Mouse (Mus musculus) kidney, embryonic 16.5 days (tissue): ENCODE measurements around the gene Ldb3. TPM values are rescaled to one million over a fixed set of nuclear protein-coding genes. Genes with fewer than 3 reads are reported as not detected.

ENCODE experiments used
- ATAC-seq: fragments of 200-750 bp; cut with Nextera tagmentation; 2 replicates; pipeline ENCODE4 v1.8.0; 2017; ENCODE audit warnings: moderate TSS enrichment; ENCODE audit not compliant: low FRiP score, low TSS enrichment
- H3K27ac ChIP-seq: fragments of 300-500 bp; sonication (generic); 2 replicates; pipeline ENCODE4 v1.5.1; 2014; ENCODE audit warnings: low read length
- H3K27me3 ChIP-seq: fragments of 300-500 bp; sonication (generic); 2 replicates; pipeline ENCODE4 v1.6.1; 2014; ENCODE audit warnings: low read length, control low read depth, mixed read lengths; ENCODE audit not compliant: insufficient read depth
- H3K36me3 ChIP-seq: fragments of 300-500 bp; sonication (generic); 2 replicates; pipeline ENCODE4 v1.6.1; 2014; ENCODE audit warnings: low read length, control low read depth, mixed read lengths; ENCODE audit not compliant: insufficient read depth
- H3K4me1 ChIP-seq: fragments of 300-500 bp; sonication (generic); 2 replicates; pipeline ENCODE4 v1.6.1; 2014; ENCODE audit warnings: low read length, control low read depth, mixed read lengths; ENCODE audit not compliant: insufficient read depth
- H3K4me2 ChIP-seq: fragments of 300-500 bp; sonication (generic); replicated peaks from 2 replicates; pipeline ENCODE4 v1.6.1; 2014; ENCODE audit warnings: low read depth, low read length
- H3K4me3 ChIP-seq: fragments of 300-500 bp; sonication (generic); 2 replicates; pipeline ENCODE4 v1.5.1; 2014; ENCODE audit warnings: mild to moderate bottlenecking, low read length
- H3K9ac ChIP-seq: fragments of 300-500 bp; sonication (generic); replicated peaks from 2 replicates; pipeline ENCODE4 v1.6.1; 2014; ENCODE audit warnings: low read length
- H3K9me3 ChIP-seq: fragments of 300-500 bp; sonication (generic); 2 replicates; pipeline ENCODE4 v1.6.1; 2016; ENCODE audit warnings: low read length, control low read depth
- WGBS: fragments of 180-500 bp; shearing (Covaris S2); extraction: QIAGEN DNeasy Blood & Tissue Kit; methylation state at CpG from one replicate; pipeline ENCODE4 v1.1.7; 2014; 5-methylcytosine and 5-hydroxymethylcytosine counted together
- polyA plus RNA-seq: library from polyadenylated mRNA; unstranded; fragments of >200 nt; fragmentation: Nextera tagmentation; extraction: Ambion mirVana; gene quantifications from 2 replicates; pipeline ENCODE4 v1.2.1, GENCODE M21; 2015

The Ldb3 gene
- polyA plus RNA-seq, 1 experiment from 2014 or later = 2.2 TPM

GRCm38 (mm10) chr14:34497346-34497745 lies 91.1 kb downstream of the Ldb3 start:
- H3K9me3 ChIP-seq = no peaks in the 10 kb centered on the region
- no peaks in the 10 kb centered on the region for H3K36me3 ChIP-seq
- H3K4me1 ChIP-seq = peaks cover 33% of the 10 kb centered on the region
- no peak overlapping the region for H3K4me2 ChIP-seq
- WGBS = 51% methylated on average over 3 of the region's 3 CpGs
- H3K27ac ChIP-seq = no peak overlapping the region
- no peaks in the 10 kb centered on the region for H3K27me3 ChIP-seq
- no peak overlapping the region for H3K9ac ChIP-seq
- no peak for ATAC-seq
- no peak overlapping the region for H3K4me3 ChIP-seq

DNA sequence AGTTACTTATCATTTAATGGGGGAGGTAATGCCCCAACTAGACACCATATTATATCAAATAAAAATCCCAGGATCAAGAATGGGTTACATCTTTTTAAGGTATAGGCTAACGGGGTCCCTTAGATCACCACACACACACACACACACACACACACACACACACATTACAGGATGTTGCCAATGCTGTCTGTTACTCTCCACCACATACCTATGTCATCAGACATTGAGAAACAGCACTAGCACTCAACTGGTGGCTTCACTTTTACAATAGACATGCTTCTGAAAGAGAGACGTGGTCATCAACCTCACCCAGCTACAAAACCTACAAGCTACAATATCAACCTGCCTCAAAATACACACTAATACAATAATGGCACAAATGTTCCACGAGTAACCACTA lies 94.8 kb downstream of the Ldb3 start:
- WGBS = 76% methylated on average over 3 of the region's 3 CpGs
- Histone ChIP-seq H3K9me3 (no peaks in the 10 kb centered on the region), H3K36me3 (no peaks in the 10 kb centered on the region), H3K27me3 (no peaks in the 10 kb centered on the region), H3K4me2 (no peak overlapping the region), H3K27ac (no peak overlapping the region), H3K4me3 (no peak overlapping the region), H3K9ac (no peak overlapping the region), H3K4me1 (peaks cover 32% of the 10 kb centered on the region)
- no peak for ATAC-seq

DNA sequence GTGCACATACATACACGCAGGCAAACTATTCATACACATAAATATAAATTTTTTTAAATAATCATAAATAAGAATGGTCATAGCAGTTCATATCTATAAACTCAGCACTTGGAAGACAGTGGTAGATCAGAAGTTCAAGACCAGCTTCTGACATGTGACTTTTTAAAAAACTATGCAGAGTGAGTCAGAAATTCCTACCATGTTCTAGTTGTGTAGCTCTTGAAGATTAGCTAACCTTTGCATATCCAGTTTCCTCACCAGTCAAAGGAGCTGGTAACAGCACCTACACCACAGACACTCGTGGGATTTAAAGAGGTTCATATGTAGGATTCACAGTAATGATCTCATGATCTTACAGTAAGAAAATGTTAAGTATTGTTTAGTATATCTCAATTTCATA lies 95.8 kb downstream of the Ldb3 start:
- H3K27ac ChIP-seq = no peak overlapping the region
- no peak overlapping the region for H3K9ac ChIP-seq
- ATAC-seq = no peak
- H3K4me3 ChIP-seq = no peak overlapping the region
- no peaks in the 10 kb centered on the region for H3K36me3 ChIP-seq
- WGBS = 75% methylated on average over 2 of the region's 2 CpGs
- peaks cover 32% of the 10 kb centered on the region for H3K4me1 ChIP-seq
- H3K27me3 ChIP-seq = no peaks in the 10 kb centered on the region
- no peak overlapping the region for H3K4me2 ChIP-seq
- H3K9me3 ChIP-seq = no peaks in the 10 kb centered on the region

GRCm38 (mm10) chr14:34490965-34491364 lies 97.5 kb downstream of the Ldb3 start:
- no peak for ATAC-seq
- no peaks in the 10 kb centered on the region for H3K27me3 ChIP-seq
- WGBS = 36% methylated on average over 1 of the region's 1 CpGs
- H3K9me3 ChIP-seq = no peaks in the 10 kb centered on the region
- H3K4me3 ChIP-seq = no peak overlapping the region
- H3K27ac ChIP-seq = no peak overlapping the region
- H3K36me3 ChIP-seq = no peaks in the 10 kb centered on the region
- H3K4me1 ChIP-seq = peaks cover 31% of the 10 kb centered on the region
- H3K9ac ChIP-seq = no peak overlapping the region
- no peak overlapping the region for H3K4me2 ChIP-seq

DNA sequence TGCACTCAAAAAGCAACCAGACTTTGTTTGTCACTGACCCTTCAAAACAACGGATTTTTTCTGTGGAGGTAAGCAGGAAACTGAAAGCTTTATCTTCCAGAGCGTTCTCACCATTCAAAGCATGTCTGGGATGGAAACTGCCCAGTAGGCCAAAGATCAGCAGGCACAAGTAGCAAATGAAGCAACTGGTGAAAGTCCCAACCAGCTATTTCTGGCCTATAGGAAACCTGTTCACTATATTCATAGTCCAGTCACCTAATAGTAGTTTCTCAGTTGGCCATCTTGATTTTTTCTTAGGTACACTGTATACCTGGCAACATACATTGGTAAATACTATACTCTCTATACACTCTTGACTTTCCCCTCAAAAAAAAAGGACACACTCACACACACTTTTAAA lies 98.6 kb downstream of the Ldb3 start:
- ATAC-seq = no peak
- H3K27ac ChIP-seq = no peak overlapping the region
- 72% methylated on average over 2 of the region's 2 CpGs for WGBS

GRCm38 (mm10) chr14:34486169-34486568 lies 102.3 kb downstream of the Ldb3 start:
- Histone ChIP-seq H3K4me3 (no peak overlapping the region), H3K27me3 (no peaks in the 10 kb centered on the region), H3K4me2 (no peak overlapping the region), H3K4me1 (peaks cover 30% of the 10 kb centered on the region), H3K36me3 (no peaks in the 10 kb centered on the region), H3K9ac (no peak overlapping the region), H3K27ac (no peak overlapping the region), H3K9me3 (no peaks in the 10 kb centered on the region)
- WGBS = 64% methylated on average over 8 of the region's 8 CpGs
- ATAC-seq = no peak

More for the DNA sequence above, 98.6 kb downstream of the Ldb3 start:
- Histone ChIP-seq H3K9ac (no peak overlapping the region), H3K4me2 (no peak overlapping the region), H3K27me3 (no peaks in the 10 kb centered on the region), H3K4me1 (peaks cover 28% of the 10 kb centered on the region), H3K4me3 (no peak overlapping the region), H3K9me3 (no peaks in the 10 kb centered on the region), H3K36me3 (no peaks in the 10 kb centered on the region)

- Histone ChIP-seq H3K27me3 (no peaks in the 10 kb centered on the region), H3K9ac (no peak overlapping the region), H3K9me3 (no peaks in the 10 kb centered on the region), H3K36me3 (no peaks in the 10 kb centered on the region), H3K4me1 (peaks cover 18% of the 10 kb centered on the region; the same call in 1 of the 2 replicates), H3K4me2 (no peak overlapping the region), H3K4me3 (no peak overlapping the region), H3K27ac (no peak overlapping the region)
- 67% methylated on average over 6 of the region's 6 CpGs for whole genome bisulfite sequencing
- no peak for ATAC-seq
Measured at GRCm38 (mm10) chr14:34483469-34484341, 104.8 kb downstream of the Ldb3 start.

Other genes starting within 250 kb of the Ldb3 start
- 0.86 and 1.1 TPM in 2 replicates for gene Fam25c, start 233.2 kb downstream of the Ldb3 start, polyA plus RNA-seq
- gene Sncg, start 213.9 kb downstream of the Ldb3 start, polyA plus RNA-seq = 7.0 and 9.0 TPM in 2 replicates
- gene Mmrn2, start 213.2 kb downstream of the Ldb3 start, polyA plus RNA-seq = 19.0 and 20.9 TPM in 2 replicates
- gene Bmpr1a, start 85.3 kb downstream of the Ldb3 start, polyA plus RNA-seq = 24.9 and 38.5 TPM in 2 replicates
- not detected in 2 replicates for gene 9230112D13Rik, start 65.9 kb downstream of the Ldb3 start, polyA plus RNA-seq
- gene Opn4, start 11.5 kb upstream of the Ldb3 start, polyA plus RNA-seq = 0.39 and 0.51 TPM in 2 replicates
- 20.8 and 23.8 TPM in 2 replicates for gene Wapl, start 85.2 kb upstream of the Ldb3 start, polyA plus RNA-seq
- 0.80 and 0.89 TPM in 2 replicates for gene Grid1, start 231.4 kb upstream of the Ldb3 start, polyA plus RNA-seq